In genomic region chr2:3707236-3707635, GRCm38 (mm10) we compare ENCODE assay signal across 19 mouse cellular contexts.
"Had no signal": no experiment of that assay in that cellular context is flagged by ENCODE, and none has a peak within 500 bp of the region (broad histone marks: within the 10 kb centered on the region; RNA-seq: fewer than 3 reads in every experiment).

No protein-coding gene starts in this region.

- H3K27me3 ChIP-seq: liver, embryonic 13.5 days; midbrain, embryonic 12.5 days; midbrain, embryonic 15.5 days; neural tube, embryonic 12.5 days; neural tube, embryonic 15.5 days had no signal

- ATAC-seq: lung, postnatal 0 days; midbrain, embryonic 15.5 days had no signal

- H3K4me3 ChIP-seq: liver, embryonic 13.5 days; midbrain, embryonic 12.5 days; midbrain, embryonic 15.5 days; neural tube, embryonic 12.5 days; neural tube, embryonic 15.5 days had no signal

- H3K9ac ChIP-seq: liver, embryonic 13.5 days; lung, embryonic 14.5 days; midbrain, embryonic 12.5 days; midbrain, embryonic 15.5 days; neural tube, embryonic 12.5 days; neural tube, embryonic 15.5 days had no signal

- H3K4me1 ChIP-seq: midbrain, embryonic 12.5 days; midbrain, embryonic 15.5 days; neural tube, embryonic 12.5 days; neural tube, embryonic 15.5 days had no signal

- H3K27ac ChIP-seq: liver, embryonic 13.5 days; macrophage; midbrain, embryonic 12.5 days; midbrain, embryonic 15.5 days; neural tube, embryonic 12.5 days; neural tube, embryonic 15.5 days; stomach, postnatal 0 days had no signal

- H3K9me3 ChIP-seq: liver, embryonic 13.5 days; midbrain, embryonic 12.5 days; midbrain, embryonic 15.5 days; neural tube, embryonic 12.5 days; neural tube, embryonic 15.5 days had no signal

- H3K36me3 ChIP-seq: liver, embryonic 13.5 days; midbrain, embryonic 12.5 days; midbrain, embryonic 15.5 days; neural tube, embryonic 12.5 days; neural tube, embryonic 15.5 days had no signal

- DNase-seq: kidney, adult 18-20 months; kidney, adult 9 months; kidney, postnatal 14 days; kidney, postnatal 4 days; layer of hippocampus, adult 9-11 months; liver, embryonic 13.5 days; lung, embryonic 14.5 days; retina, postnatal 1 day; right cerebral cortex, postnatal 25 days; thymus, adult 2 months; thymus, postnatal 14 days; thymus, postnatal 4 days had no signal

- H3K4me2 ChIP-seq: liver, embryonic 13.5 days; lung, embryonic 14.5 days; midbrain, embryonic 12.5 days; midbrain, embryonic 15.5 days; neural tube, embryonic 12.5 days; neural tube, embryonic 15.5 days had no signal
